11 mouse cellular contexts compared by ENCODE assay signal in the genomic region with DNA sequence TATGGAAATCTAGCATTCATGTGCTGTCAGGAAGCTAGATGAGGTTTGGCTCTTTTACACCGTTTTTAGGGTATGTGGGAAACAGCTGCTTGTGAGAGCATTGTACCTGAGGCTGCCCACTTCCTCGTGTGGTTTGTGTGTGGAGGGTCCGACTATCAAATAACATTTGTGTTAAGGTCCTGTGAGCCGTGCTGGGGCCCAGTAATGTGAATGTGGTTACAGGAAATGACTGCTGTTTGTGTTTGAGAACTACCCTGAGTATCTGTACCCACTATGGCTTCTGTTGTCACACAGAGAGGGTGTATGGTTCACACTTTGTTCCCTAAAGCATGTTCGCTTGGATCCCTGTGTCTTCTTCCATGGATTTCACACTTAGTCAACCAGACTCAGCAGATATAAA. TPM values are rescaled to one million over a fixed set of nuclear protein-coding genes. Genes with fewer than 3 reads are reported as not detected.
DNase-seq lines count a peak whose midpoint lies in the region; ATAC-seq and TF ChIP-seq lines count a peak whose summit lies in the region.
"Had no signal": no experiment of that assay in that cellular context is flagged by ENCODE, and none has a peak within 500 bp of the region (broad histone marks: within the 10 kb centered on the region; RNA-seq: fewer than 3 reads in every experiment).

No protein-coding gene starts in this region.

- H3K27me3 ChIP-seq in midbrain, embryonic 11.5 days (ENCODE audit: control insufficient read depth, insufficient read depth, low read length), result no peaks in the 10 kb centered on the region
- no peaks in the 10 kb centered on the region for H3K27me3 ChIP-seq in midbrain, embryonic 10.5 days (ENCODE audit: low read depth, poor library complexity, severe bottlenecking)
- no peaks in the 10 kb centered on the region for H3K27me3 ChIP-seq in neural tube, embryonic 15.5 days (replicated peaks)
- H3K27me3 ChIP-seq in hindbrain, embryonic 13.5 days, result no peaks in the 10 kb centered on the region

- H3K4me3 ChIP-seq in gastrocnemius, adult 2 months, result peak overlapping the region; percentile 75
- no peak overlapping the region for H3K4me3 ChIP-seq in midbrain, embryonic 11.5 days (ENCODE audit: low read depth, low read length)
- no peak overlapping the region for H3K4me3 ChIP-seq in midbrain, embryonic 10.5 days
- peak overlapping the region; percentile 31 for H3K4me3 ChIP-seq in macrophage (ENCODE audit: inconsistent target)
- H3K4me3 ChIP-seq in neural tube, embryonic 15.5 days (replicated peaks), result no peak overlapping the region
- H3K4me3 ChIP-seq in hindbrain, embryonic 13.5 days, result no peak overlapping the region

- H3K4me1 ChIP-seq in midbrain, embryonic 11.5 days (ENCODE audit: control insufficient read depth, insufficient read depth, low read length), result no peaks in the 10 kb centered on the region
- H3K4me1 ChIP-seq in midbrain, embryonic 10.5 days, result peaks cover 5% of the 10 kb centered on the region; the same call in 1 of the 2 replicates
- no peaks in the 10 kb centered on the region for H3K4me1 ChIP-seq in neural tube, embryonic 15.5 days
- no peaks in the 10 kb centered on the region for H3K4me1 ChIP-seq in hindbrain, embryonic 13.5 days (replicated peaks)

- 77% methylated on average over 5 of the region's 5 CpGs for WGBS in midbrain, embryonic 11.5 days
- 81% methylated on average over 5 of the region's 5 CpGs for WGBS in midbrain, embryonic 10.5 days
- WGBS in macrophage (ENCODE audit: missing documents), result 19% methylated on average over 4 of the region's 5 CpGs
- WGBS in neural tube, embryonic 15.5 days, result 77% methylated on average over 5 of the region's 5 CpGs
- WGBS in hindbrain, embryonic 13.5 days, result 79% methylated on average over 5 of the region's 5 CpGs

- H3K4me2 ChIP-seq in midbrain, embryonic 11.5 days, result no peak overlapping the region
- H3K4me2 ChIP-seq in neural tube, embryonic 15.5 days, result no peak overlapping the region
- no peak overlapping the region for H3K4me2 ChIP-seq in hindbrain, embryonic 13.5 days

- H3K36me3 ChIP-seq in midbrain, embryonic 11.5 days (ENCODE audit: control insufficient read depth, insufficient read depth, low read length), result no peaks in the 10 kb centered on the region
- no peaks in the 10 kb centered on the region for H3K36me3 ChIP-seq in midbrain, embryonic 10.5 days
- no peaks in the 10 kb centered on the region for H3K36me3 ChIP-seq in macrophage (ENCODE audit: inconsistent target)
- no peaks in the 10 kb centered on the region for H3K36me3 ChIP-seq in neural tube, embryonic 15.5 days
- H3K36me3 ChIP-seq in hindbrain, embryonic 13.5 days, result no peaks in the 10 kb centered on the region

- no peak overlapping the region for H3K27ac ChIP-seq in gastrocnemius, adult 2 months
- H3K27ac ChIP-seq in midbrain, embryonic 11.5 days (ENCODE audit: low read depth, low read length), result no peak overlapping the region
- no peak overlapping the region for H3K27ac ChIP-seq in midbrain, embryonic 10.5 days (replicated peaks)
- no peak overlapping the region for H3K27ac ChIP-seq in macrophage
- no peak overlapping the region for H3K27ac ChIP-seq in neural tube, embryonic 15.5 days (replicated peaks)
- H3K27ac ChIP-seq in hindbrain, embryonic 13.5 days, result no peak overlapping the region

- intact Hi-C loops in gastrocnemius, adult 2 months (cut with DNase I), result loop anchor here (5.0 kb wide), 1 partner anchor 106 kb away; no protein-coding TSS in a partner anchor

- no peak overlapping the region for H3K9ac ChIP-seq in midbrain, embryonic 11.5 days (ENCODE audit: low read length)
- no peak overlapping the region for H3K9ac ChIP-seq in neural tube, embryonic 15.5 days (replicated peaks)
- H3K9ac ChIP-seq in hindbrain, embryonic 13.5 days, result no peak overlapping the region

- no peaks in the 10 kb centered on the region for H3K79me2 ChIP-seq in macrophage (ENCODE audit: inconsistent target)

- no peak for ATAC-seq in midbrain, embryonic 11.5 days (ENCODE audit: low FRiP score)
- ATAC-seq in neural tube, embryonic 15.5 days (ENCODE audit: low FRiP score), result no peak
- no peak for ATAC-seq in hindbrain, embryonic 13.5 days (ENCODE audit: low FRiP score)

- TF ChIP-seq CTCF in gastrocnemius, adult 2 months (IDR thresholded peaks at IDR 0.05), result no peak

- no peak for DNase-seq in gastrocnemius, adult 2 months
- no peak for DNase-seq in gastrocnemius, postnatal 4 days (ENCODE audit: low spot score in 2 of 2)
- DNase-seq in midbrain, embryonic 11.5 days (ENCODE audit: low spot score, missing footprints), result peak; percentile 75
- DNase-seq in midbrain, embryonic 10.5 days (ENCODE audit: low spot score), result no peak
- DNase-seq in thymus, postnatal 36 days, result peak; percentile 15 to 23
- DNase-seq: gastrocnemius, postnatal 14 days; midbrain, embryonic 14.5 days; right cerebral cortex, adult 18-20 months had no signal

- H3K9me3 ChIP-seq in midbrain, embryonic 11.5 days (ENCODE audit: control insufficient read depth, low read length), result no peaks in the 10 kb centered on the region
- no peaks in the 10 kb centered on the region for H3K9me3 ChIP-seq in midbrain, embryonic 10.5 days (replicated peaks)
- H3K9me3 ChIP-seq in neural tube, embryonic 15.5 days (replicated peaks), result no peaks in the 10 kb centered on the region
- no peaks in the 10 kb centered on the region for H3K9me3 ChIP-seq in hindbrain, embryonic 13.5 days

RNA-seq across cellular contexts. Expression of gene Serpinb6b, which starts 1.1 kb away (rescaled TPM):
- 1 to 10 TPM; 1.4 to 1.6 TPM for total RNA-seq in gastrocnemius, adult 2 months (2021)
- total RNA-seq in gastrocnemius, postnatal 4 days (2021), result 1 to 10 TPM; 2.1 to 2.4 TPM
- polyA plus RNA-seq in midbrain, embryonic 11.5 days (2014; fragmentation: Nextera tagmentation; extraction: Ambion mirVana), result 0.55 and 0.83 TPM in 2 replicates
- polyA plus RNA-seq in midbrain, embryonic 10.5 days (2016; fragmentation: Nextera tagmentation; extraction: Ambion mirVana), result 0.55 and 0.63 TPM in 2 replicates
- 1 to 10 TPM in 15 of 26 experiments, under 1 TPM in 8, not detected in 3; 0.34 to 4.1 (median 1.2) TPM for total RNA-seq in macrophage (2018; cell fraction: chromatin; rRNA removed)
- total RNA-seq in macrophage (2018; cell fraction: cytosol; rRNA removed), result 1 to 10 TPM; 4.1 to 8.5 (median 6.3) TPM
- total RNA-seq in macrophage (2018; cell fraction: nucleus; rRNA removed), result 1 to 10 TPM in 24 of 26 experiments, under 1 TPM in 2; 0.89 to 7.5 (median 2.3) TPM
- 3.7 to 12.9 TPM (median 6.1 TPM) in 3 replicates for polyA plus RNA-seq in macrophage (2018)
- polyA plus RNA-seq in neural tube, embryonic 15.5 days (2015; fragmentation: Nextera tagmentation; extraction: Ambion mirVana), result 1.4 and 4.0 TPM in 2 replicates
- 1.4 and 2.0 TPM in 2 replicates for polyA plus RNA-seq in hindbrain, embryonic 13.5 days (2015; fragmentation: Nextera tagmentation; extraction: Ambion mirVana)

RNA-seq across cellular contexts. Expression of gene Serpinb9, which starts 36.9 kb away (rescaled TPM):
- total RNA-seq in gastrocnemius, adult 2 months (2021), result 1 to 10 TPM; 1.5 to 2.3 TPM
- 1 to 10 TPM; 3.4 to 4.1 TPM for total RNA-seq in gastrocnemius, postnatal 4 days (2021)
- polyA plus RNA-seq in midbrain, embryonic 11.5 days (2014; fragmentation: Nextera tagmentation; extraction: Ambion mirVana), result 0.63 and 1.2 TPM in 2 replicates
- 0.80 and 0.98 TPM in 2 replicates for polyA plus RNA-seq in midbrain, embryonic 10.5 days (2016; fragmentation: Nextera tagmentation; extraction: Ambion mirVana)
- total RNA-seq in macrophage (2018; cell fraction: chromatin; rRNA removed), result 1 to 10 TPM in 19 of 26 experiments, under 1 TPM in 6, not detected in 1; 0.25 to 9.6 (median 2.4) TPM
- 10 to 100 TPM in 13 of 26 experiments, 1 to 10 TPM in 13; 4.9 to 25.0 (median 11.0) TPM for total RNA-seq in macrophage (2018; cell fraction: cytosol; rRNA removed)
- total RNA-seq in macrophage (2018; cell fraction: nucleus; rRNA removed), result 10 to 100 TPM in 12 of 26 experiments, 1 to 10 TPM in 13, under 1 TPM in 1; 0.78 to 21.5 (median 6.0) TPM
- 5.1 to 13.2 TPM (median 9.9 TPM) in 3 replicates for polyA plus RNA-seq in macrophage (2018)
- polyA plus RNA-seq in neural tube, embryonic 15.5 days (2015; fragmentation: Nextera tagmentation; extraction: Ambion mirVana), result 2.0 and 4.3 TPM in 2 replicates
- 1.3 and 1.8 TPM in 2 replicates for polyA plus RNA-seq in hindbrain, embryonic 13.5 days (2015; fragmentation: Nextera tagmentation; extraction: Ambion mirVana)

Comparison
In these comparisons a context has a peak if more than half of its experiments do, and no peak if none do; other contexts are left out.
1. DNase-seq: peak in midbrain, embryonic 11.5 days (single experiment) and thymus, postnatal 36 days (2 of 2); none in gastrocnemius, adult 2 months (single experiment), gastrocnemius, postnatal 4 days (0 of 2) and midbrain, embryonic 10.5 days (single experiment).
2. H3K4me3 ChIP-seq: peak in gastrocnemius, adult 2 months (single experiment) and macrophage (single experiment); none in midbrain, embryonic 11.5 days (single experiment), midbrain, embryonic 10.5 days (single experiment), neural tube, embryonic 15.5 days (single experiment) and hindbrain, embryonic 13.5 days (single experiment).